Mouse (Mus musculus): ENCODE measurements around the gene Tbrg4. TPM values are rescaled to one million over a fixed set of nuclear protein-coding genes. Genes with fewer than 3 reads are reported as not detected.

The Tbrg4 gene
- total and polyA plus RNA-seq, 3 experiments: 192 to 756 (median 278) TPM

- H3K4me1 ChIP-seq (ENCODE audit: control insufficient read depth in 1 of 2, insufficient read depth in 2 of 2, low read length in 2 of 2): peaks cover 6 to 13% of the 10 kb centered on the region in 2 experiments
- H3K36me3 ChIP-seq (ENCODE audit: control insufficient read depth in 1 of 2, insufficient read depth in 2 of 2, low read length in 2 of 2): peaks cover 14 to 16% of the 10 kb centered on the region in 2 experiments
- H3K4me3 ChIP-seq (ENCODE audit: control insufficient read depth in 1 of 2, insufficient read depth in 1 of 2, low read depth in 2 of 2, low read length in 2 of 2): no peak overlapping the region
- no peak overlapping the region for H3K27ac ChIP-seq (ENCODE audit: control insufficient read depth, low read depth, low read length)
- H3K79me2 ChIP-seq (ENCODE audit: control insufficient read depth, insufficient read depth, low read length, poor library complexity): peaks cover 20% of the 10 kb centered on the region
- DNase-seq (ENCODE audit: low read depth, low spot score): no peak
- H3K9me3 ChIP-seq (replicated peaks; ENCODE audit: insufficient read depth, low read length): no peaks in the 10 kb centered on the region
- no peaks in the 10 kb centered on the region for H3K27me3 ChIP-seq (ENCODE audit: control insufficient read depth in 1 of 2, insufficient read depth in 2 of 2, low read length in 2 of 2)
- H3K9ac ChIP-seq (ENCODE audit: control insufficient read depth, low read depth, low read length, poor library complexity, severe bottlenecking): no peak overlapping the region
- TF ChIP-seq GABPA (IDR thresholded peaks at IDR 0.05; ENCODE audit: low read depth, low read length): no peak
- TF ChIP-seq RAD21 (IDR thresholded peaks at IDR 0.05; ENCODE audit: low read depth, low read length): peak; percentile 21
- no peak for TF ChIP-seq MYC (IDR thresholded peaks at IDR 0.05; ENCODE audit: low read depth, low read length)
- TF ChIP-seq CTCF (IDR thresholded peaks at IDR 0.05 in 2 of 3, conservative IDR thresholded peaks at IDR 0.05 in 1 of 3; ENCODE audit: control insufficient read depth in 1 of 3, insufficient read depth in 1 of 3, low read depth in 2 of 3, low read length in 3 of 3, poor library complexity in 1 of 3, severe bottlenecking in 1 of 3): peak in 1 of 3 experiments; percentile 32; a peak in 1 of 6 replicates
Observed at GRCm38 (mm10) chr11:6568584-6569409, 57.1 kb downstream of the Tbrg4 start.

DNA sequence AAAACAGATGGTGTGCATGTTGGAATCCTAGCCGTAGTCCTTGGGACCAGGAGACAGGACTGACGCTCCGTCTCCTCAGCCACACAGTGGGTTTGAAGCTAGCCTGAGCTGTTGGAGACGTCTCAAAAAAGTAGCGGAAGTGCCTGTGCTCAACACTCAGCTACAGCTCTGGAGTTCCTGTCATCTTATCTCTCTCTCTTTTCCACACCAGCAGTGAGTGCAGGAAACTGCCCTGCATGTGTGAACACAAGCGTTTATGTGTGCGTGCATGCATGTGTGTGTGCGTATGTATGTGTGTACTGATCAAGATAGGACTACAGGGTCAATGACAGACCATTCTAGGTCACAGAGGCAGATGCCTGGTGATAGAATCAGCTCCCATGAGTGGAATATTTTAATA, 57.9 kb downstream of the Tbrg4 start:
- Histone ChIP-seq H3K79me2 (ENCODE audit: control insufficient read depth, insufficient read depth, low read length, poor library complexity) (peaks cover 27% of the 10 kb centered on the region), H3K27me3 (ENCODE audit: control insufficient read depth in 1 of 2, insufficient read depth in 2 of 2, low read length in 2 of 2) (no peaks in the 10 kb centered on the region), H3K36me3 (ENCODE audit: control insufficient read depth in 1 of 2, insufficient read depth in 2 of 2, low read length in 2 of 2) (peaks cover 9 to 24% of the 10 kb centered on the region in 2 experiments), H3K4me3 (ENCODE audit: control insufficient read depth in 1 of 2, insufficient read depth in 1 of 2, low read depth in 2 of 2, low read length in 2 of 2) (no peak overlapping the region), H3K27ac (ENCODE audit: control insufficient read depth, low read depth, low read length) (0 out of 2 replicates have a peak overlapping the region, but pooled peaks have one; percentile 9), H3K9me3 (replicated peaks; ENCODE audit: insufficient read depth, low read length) (no peaks in the 10 kb centered on the region), H3K4me1 (ENCODE audit: control insufficient read depth in 1 of 2, insufficient read depth in 2 of 2, low read length in 2 of 2) (peaks cover 14 to 20% of the 10 kb centered on the region in 2 experiments), H3K9ac (ENCODE audit: control insufficient read depth, low read depth, low read length, poor library complexity, severe bottlenecking) (no peak overlapping the region)
- DNase-seq (ENCODE audit: low read depth, low spot score): peak; percentile 45
- TF ChIP-seq GATA1 (IDR thresholded peaks at IDR 0.05; ENCODE audit: low read depth, low read length) (peak; percentile 36), EP300 (IDR thresholded peaks at IDR 0.05; ENCODE audit: low read depth in 1 of 2, low read length in 2 of 2) (0 out of 4 replicates have a peak, but pooled peaks of 1 of the 2 experiments have one; percentile 7), E2F4 (IDR thresholded peaks at IDR 0.05; ENCODE audit: borderline replicate concordance, low read depth, low read length) (no peak)

GRCm38 (mm10) chr11:6566496-6566895, 59.4 kb downstream of the Tbrg4 start:
- peak; percentile 36 for DNase-seq (ENCODE audit: low read depth, low spot score)
- Histone ChIP-seq H3K9ac (ENCODE audit: control insufficient read depth, low read depth, low read length, poor library complexity, severe bottlenecking) (no peak overlapping the region), H3K4me3 (ENCODE audit: control insufficient read depth in 1 of 2, insufficient read depth in 1 of 2, low read depth in 2 of 2, low read length in 2 of 2) (no peak overlapping the region), H3K9me3 (replicated peaks; ENCODE audit: insufficient read depth, low read length) (no peaks in the 10 kb centered on the region), H3K27me3 (ENCODE audit: control insufficient read depth in 1 of 2, insufficient read depth in 2 of 2, low read length in 2 of 2) (no peaks in the 10 kb centered on the region), H3K36me3 (ENCODE audit: control insufficient read depth in 1 of 2, insufficient read depth in 2 of 2, low read length in 2 of 2) (peaks cover 5 to 39% of the 10 kb centered on the region in 2 experiments), H3K4me1 (ENCODE audit: control insufficient read depth in 1 of 2, insufficient read depth in 2 of 2, low read length in 2 of 2) (peaks cover 27 to 35% of the 10 kb centered on the region in 2 experiments), H3K79me2 (ENCODE audit: control insufficient read depth, insufficient read depth, low read length, poor library complexity) (peaks cover 41% of the 10 kb centered on the region), H3K27ac (ENCODE audit: control insufficient read depth, low read depth, low read length) (no peak overlapping the region)
- no peak for TF ChIP-seq MAZ (IDR thresholded peaks at IDR 0.05; ENCODE audit: low read depth, low read length)
- no peak for TF ChIP-seq ZMIZ1 (IDR thresholded peaks at IDR 0.05; ENCODE audit: low read depth, low read length)
- no peak for TF ChIP-seq ZC3H11A (IDR thresholded peaks at IDR 0.05; ENCODE audit: low read depth, low read length)
- TF ChIP-seq TAL1 (IDR thresholded peaks at IDR 0.05; ENCODE audit: low read length): no peak
- TF ChIP-seq MYC (IDR thresholded peaks at IDR 0.05; ENCODE audit: low read depth, low read length): no peak
- peak; percentile 5; the same call in 1 of the 2 replicates for TF ChIP-seq MEF2A (IDR thresholded peaks at IDR 0.05; ENCODE audit: extremely low read depth, insufficient replicate concordance, low read depth, low read length, poor library complexity, severe bottlenecking)
- no peak for TF ChIP-seq UBTF (IDR thresholded peaks at IDR 0.05; ENCODE audit: borderline replicate concordance, insufficient read depth, low read depth, low read length)
- TF ChIP-seq USF2 (IDR thresholded peaks at IDR 0.05; ENCODE audit: borderline replicate concordance in 1 of 2, insufficient read depth in 1 of 2, low read depth in 1 of 2, low read length in 2 of 2): no peak
- TF ChIP-seq MXI1 (IDR thresholded peaks at IDR 0.05; ENCODE audit: low read depth, low read length): peak; percentile 82
- TF ChIP-seq ZKSCAN1 (IDR thresholded peaks at IDR 0.05; ENCODE audit: low read depth, low read length): no peak
- no peak for TF ChIP-seq MYB (IDR thresholded peaks at IDR 0.05; ENCODE audit: low read depth, low read length)
- no peak for TF ChIP-seq ELF1 (IDR thresholded peaks at IDR 0.05; ENCODE audit: low read depth, low read length)
- TF ChIP-seq EP300 (IDR thresholded peaks at IDR 0.05; ENCODE audit: low read depth in 1 of 2, low read length in 2 of 2): peak; percentile 23 to 54; a peak in 2 of 4 replicates
- TF ChIP-seq GATA1 (IDR thresholded peaks at IDR 0.05; ENCODE audit: low read depth, low read length): no peak
- 0 out of 2 replicates have a peak, but pooled peaks have one; percentile 48 for TF ChIP-seq MAX (IDR thresholded peaks at IDR 0.05; ENCODE audit: low read length)
- no peak; the same call in 1 of the 2 replicates for TF ChIP-seq SMC3 (IDR thresholded peaks at IDR 0.05; ENCODE audit: low read depth, low read length)
- no peak for TF ChIP-seq ZNF384 (IDR thresholded peaks at IDR 0.05; ENCODE audit: low read depth, low read length)
- no peak for TF ChIP-seq MAFK (IDR thresholded peaks at IDR 0.05; ENCODE audit: borderline replicate concordance, low read depth, low read length)
- TF ChIP-seq KAT2A (conservative IDR thresholded peaks at IDR 0.05; ENCODE audit: low read depth, low read length): no peak
